Mouse (Mus musculus) gastrocnemius, postnatal 10 days (tissue): ENCODE data around the gene Actr3b. TPM values are rescaled to one million over a fixed set of nuclear protein-coding genes. Genes with fewer than 3 reads are reported as not detected.
"Not testable (repeated sequence)": the region's sequence is repeated elsewhere in the genome, so short reads cannot be mapped to it uniquely, and the experiment has no call there.

Experiments used
- DNase-seq: peaks from one replicate; pipeline ENCODE4 v3.0.0; 2021; ENCODE audit warnings: mixed read lengths
- long read RNA-seq, 2 experiments: library from polyadenylated mRNA; stranded (forward); transcript quantifications; one replicate each; pipeline ENCODE4 v2.0.0; 2021
- total RNA-seq, 2 experiments: library from RNA; stranded (reverse); gene quantifications; 2 replicates each; pipeline ENCODE4 v1.2.3; 2021

Gene Actr3b
- total RNA-seq, result 1 to 10 TPM in 1 of 2 experiments, under 1 TPM in 1; 0.93 to 1.5 TPM
- long read RNA-seq, experiment 1, partial matches to known transcripts, result 0 of 2 reads
- long read RNA-seq, experiment 1, other reads (novel, unspliced or antisense), result 0 of 2 reads
- long read RNA-seq, experiment 2, partial matches to known transcripts, result 0 of 2 reads
- long read RNA-seq, experiment 2, other reads (novel, unspliced or antisense), result 0 of 2 reads

GRCm38 (mm10) chr5:25759460-25760409 is at the start of gene Actr3b:
Gene Actr3b, plus strand, starts transcription at chr5:25759997.
- peak; percentile 73 for DNase-seq

GRCm38 (mm10) chr5:25713001-25713706 is 46.6 kb upstream of the Actr3b start:
- DNase-seq, result not testable (repeated sequence)

GRCm38 (mm10) chr5:25719390-25719789 is 40.4 kb upstream of the Actr3b start:
- no peak for DNase-seq

GRCm38 (mm10) chr5:25723016-25723415 is 36.8 kb upstream of the Actr3b start:
- no peak for DNase-seq

DNA sequence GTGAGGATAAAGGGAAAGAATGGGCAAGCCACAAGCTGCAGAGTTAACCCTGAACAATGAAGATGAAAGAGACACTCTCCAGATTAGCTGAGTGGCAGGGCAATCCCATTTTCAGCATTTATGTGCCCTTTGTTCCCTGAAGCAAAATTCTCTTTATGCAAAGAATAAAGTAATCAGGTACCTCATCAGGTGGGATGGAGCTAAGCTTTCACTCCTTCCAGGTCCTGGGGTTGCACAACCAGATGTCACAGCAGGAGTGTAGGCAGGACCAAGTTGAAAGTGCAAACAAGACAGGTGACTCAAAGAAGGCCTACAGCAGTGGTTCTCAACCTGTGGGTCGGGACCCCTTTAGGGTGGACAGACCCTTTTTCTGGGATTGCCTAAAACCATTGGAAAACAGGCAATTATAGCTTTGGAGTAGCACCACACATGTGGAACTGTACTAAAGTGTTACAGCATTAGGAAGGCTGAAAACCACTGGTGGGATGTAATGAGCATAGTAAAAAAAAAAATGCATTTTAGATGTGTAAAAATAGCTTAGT is 35.6 kb upstream of the Actr3b start:
- no peak for DNase-seq

DNA sequence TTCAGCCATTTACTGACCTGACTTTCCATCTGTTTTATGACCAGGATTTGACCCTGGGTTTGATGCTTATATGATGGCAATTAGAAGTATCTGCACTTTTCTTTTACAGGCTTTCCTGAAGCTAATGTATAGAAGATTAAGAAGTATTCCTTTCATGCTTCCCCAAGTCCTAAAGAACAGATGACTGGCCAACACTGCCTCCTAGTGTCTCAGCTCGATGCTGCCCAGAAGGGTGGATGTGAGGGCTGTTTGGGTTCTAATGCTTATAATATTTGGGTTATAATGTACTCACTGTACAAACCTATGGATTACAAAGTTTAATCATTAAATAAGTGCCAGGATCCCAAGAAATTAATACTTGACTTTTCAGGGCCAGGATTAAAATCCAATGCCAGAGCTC is 25.5 kb upstream of the Actr3b start:
- DNase-seq, result peak; percentile 41

- no peak for DNase-seq
Observed at GRCm38 (mm10) chr5:25735861-25736260, 23.9 kb upstream of the Actr3b start.

GRCm38 (mm10) chr5:25738448-25738847 is 21.3 kb upstream of the Actr3b start:
- DNase-seq, result no peak

GRCm38 (mm10) chr5:25738902-25739301 is 20.9 kb upstream of the Actr3b start:
- DNase-seq, result not testable (repeated sequence)

DNA sequence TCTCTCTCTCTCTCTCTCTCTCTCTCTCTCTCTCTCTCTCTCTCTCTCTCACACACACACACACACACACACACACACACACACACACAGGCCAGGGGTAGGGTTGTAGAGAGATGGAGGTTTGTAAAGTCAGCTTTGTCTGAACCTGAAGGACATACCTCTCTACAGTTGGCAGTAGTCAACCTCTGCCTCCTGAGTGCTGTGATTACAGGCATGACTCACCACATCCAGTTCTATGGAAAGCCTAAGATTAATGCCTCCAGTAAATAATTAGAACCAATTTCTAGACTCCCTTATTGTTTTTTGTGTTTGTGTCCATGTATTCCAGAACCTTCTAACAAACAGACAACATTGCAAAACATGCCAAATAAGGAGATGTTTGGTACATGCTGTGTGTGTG is 11.9 kb upstream of the Actr3b start:
- no peak for DNase-seq

DNA sequence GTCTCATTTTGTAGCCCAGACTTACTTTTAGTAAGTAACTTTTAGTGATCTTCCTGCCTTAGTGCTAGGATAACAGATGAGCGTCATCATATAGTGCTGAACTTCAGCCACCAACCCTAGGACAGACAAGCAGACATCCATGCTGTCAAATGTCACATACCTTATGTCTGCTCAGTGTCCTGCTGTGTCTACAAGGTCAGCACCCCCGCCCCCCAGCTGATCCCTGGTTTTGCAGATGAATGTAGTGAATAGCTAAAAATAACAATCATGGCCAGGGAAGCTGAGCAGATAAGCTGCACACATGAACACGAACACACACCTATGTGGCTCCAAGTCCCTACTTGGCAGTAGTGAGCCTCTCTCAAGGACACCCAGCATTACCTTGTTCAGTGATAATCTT is 11.2 kb upstream of the Actr3b start:
- DNase-seq, result no peak

- no peak for DNase-seq
Observed at GRCm38 (mm10) chr5:25751552-25751951, 8.2 kb upstream of the Actr3b start.

DNA sequence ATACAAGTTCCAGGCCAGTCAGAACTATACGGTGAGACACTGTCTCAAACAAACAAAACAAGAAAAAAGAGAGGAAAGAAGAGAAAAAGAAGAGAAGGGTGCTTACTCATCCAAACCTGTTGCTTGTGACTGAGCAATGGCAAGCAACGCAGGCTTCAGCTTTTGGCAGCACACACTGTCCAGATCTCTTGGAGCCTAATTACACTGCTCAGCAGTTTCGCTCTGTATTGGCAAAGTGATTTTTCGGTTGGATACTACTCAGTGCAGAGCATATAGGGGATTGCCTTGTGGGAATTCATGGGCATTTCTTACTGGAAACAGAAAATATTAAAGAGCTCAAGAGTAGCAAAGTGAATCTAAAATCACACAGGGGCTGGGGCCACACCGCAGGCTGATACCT is 6.9 kb upstream of the Actr3b start:
- DNase-seq, result no peak

DNA sequence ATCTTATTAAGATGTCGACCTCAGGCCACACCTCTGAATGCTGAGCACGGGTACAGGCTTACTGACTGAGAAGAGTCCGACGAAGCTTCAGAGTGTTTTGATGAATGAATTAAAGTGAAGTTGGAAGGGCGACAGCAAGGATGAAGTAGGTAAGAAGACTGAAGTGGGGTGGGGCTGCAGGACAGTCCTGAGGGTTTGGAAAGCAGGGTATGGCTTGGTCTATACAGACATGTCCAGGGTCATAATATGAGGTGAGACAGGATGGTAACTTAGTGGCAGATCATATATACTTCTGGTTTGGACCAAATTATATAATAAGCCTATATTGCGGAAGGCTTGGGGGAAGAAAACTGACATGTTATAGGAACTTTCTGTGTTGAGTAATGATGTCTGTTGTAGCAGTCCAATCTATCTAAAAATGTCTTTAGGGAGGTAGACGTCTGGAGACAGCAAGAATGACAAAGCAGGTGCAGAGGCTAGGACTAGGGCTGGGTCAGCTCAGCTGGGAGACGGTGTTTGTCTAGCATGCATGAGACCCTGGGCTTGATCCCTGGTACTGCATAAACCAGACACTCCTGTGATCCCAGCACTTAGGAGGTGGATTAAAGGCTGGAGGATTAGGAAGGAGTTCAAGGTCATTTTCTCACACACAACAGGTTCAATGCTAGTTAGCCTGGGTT is 6.1 kb upstream of the Actr3b start:
- no peak for DNase-seq

- no peak for DNase-seq
Observed at GRCm38 (mm10) chr5:25754236-25754766, 5.5 kb upstream of the Actr3b start.

GRCm38 (mm10) chr5:25760410-25760832 is 624 bp downstream of the Actr3b start:
- no peak for DNase-seq

- no peak for DNase-seq
Observed at GRCm38 (mm10) chr5:25760871-25761270, 1.1 kb downstream of the Actr3b start.

DNA sequence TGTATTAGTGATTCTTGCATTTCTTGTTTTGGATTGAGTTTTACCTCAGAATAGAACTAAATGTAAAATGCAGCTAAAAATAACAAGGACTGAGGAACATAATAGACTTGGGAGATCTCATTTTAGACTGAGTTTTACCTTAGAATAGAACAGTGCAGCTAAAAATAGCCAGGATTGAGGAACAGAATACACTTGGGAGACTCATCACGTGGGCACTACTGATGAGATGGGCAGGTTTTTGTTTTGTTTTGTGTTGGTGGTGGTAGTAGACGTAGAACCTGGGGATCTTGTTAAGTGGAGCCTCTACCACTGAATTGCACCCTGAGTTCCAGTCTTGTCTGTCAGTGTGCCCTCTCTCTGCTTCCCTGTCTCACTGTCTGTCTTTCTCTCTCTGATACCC is 2.1 kb downstream of the Actr3b start:
- DNase-seq, result no peak

GRCm38 (mm10) chr5:25769006-25769405 is 9.2 kb downstream of the Actr3b start:
- DNase-seq, result no peak

- DNase-seq, result no peak
Observed at GRCm38 (mm10) chr5:25769406-25769805, 9.6 kb downstream of the Actr3b start.

- no peak for DNase-seq
Observed at GRCm38 (mm10) chr5:25772456-25772855, 12.7 kb downstream of the Actr3b start.
